Mouse (Mus musculus): ENCODE data around the gene Tekt4. TPM values are rescaled to one million over a fixed set of nuclear protein-coding genes. Genes with fewer than 3 reads are reported as not detected.

Tekt4 gene
- polyA plus RNA-seq, 1 experiment from 2014 or later = 0.06 TPM

DNA sequence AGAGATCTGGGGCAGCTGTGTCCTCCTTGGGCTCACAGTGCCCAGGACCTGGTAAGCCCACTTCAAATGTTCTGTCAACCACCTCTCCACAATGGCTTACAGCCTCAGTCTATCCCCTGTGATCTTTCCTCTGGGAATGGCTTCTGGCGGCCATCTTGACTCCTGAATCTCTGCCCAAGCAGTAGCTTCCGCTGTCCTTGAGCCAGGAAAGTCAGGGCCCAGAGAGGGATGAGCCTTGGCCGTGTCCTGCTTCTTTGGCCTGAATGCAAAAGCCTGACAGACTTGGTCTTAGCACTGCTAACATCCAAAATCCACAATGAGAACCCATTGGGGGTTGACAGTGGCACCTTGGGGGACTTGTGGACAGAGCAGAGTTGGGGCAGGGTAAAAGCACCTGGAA, 57.5 kb downstream of the Tekt4 start:
- H3K4me2 ChIP-seq (replicated peaks; ENCODE audit: low read depth) = no peak overlapping the region
- no peak overlapping the region for H3K4me3 ChIP-seq (ENCODE audit: low read depth, low read length)
- DNase-seq (ENCODE audit: low spot score) = no peak
- no peaks in the 10 kb centered on the region for H3K4me1 ChIP-seq (replicated peaks; ENCODE audit: control insufficient read depth, insufficient read depth)
- no peak for ATAC-seq (ENCODE audit: low FRiP score, low TSS enrichment)
- 59% methylated on average over 3 of the region's 3 CpGs for WGBS
- H3K27ac ChIP-seq (replicated peaks) = no peak overlapping the region
- TF ChIP-seq EP300 (optimal IDR thresholded peaks at IDR 0.05) (no peak), CTCF (IDR thresholded peaks at IDR 0.05; ENCODE audit: low read depth) (no peak)
- H3K27me3 ChIP-seq (ENCODE audit: control insufficient read depth, insufficient read depth, low read length) = no peaks in the 10 kb centered on the region
- H3K9ac ChIP-seq (ENCODE audit: low read length) = no peak overlapping the region
- no peaks in the 10 kb centered on the region for H3K9me3 ChIP-seq (ENCODE audit: control insufficient read depth, low read length)
- no peaks in the 10 kb centered on the region for H3K36me3 ChIP-seq (ENCODE audit: control insufficient read depth, insufficient read depth, low read length)

DNA sequence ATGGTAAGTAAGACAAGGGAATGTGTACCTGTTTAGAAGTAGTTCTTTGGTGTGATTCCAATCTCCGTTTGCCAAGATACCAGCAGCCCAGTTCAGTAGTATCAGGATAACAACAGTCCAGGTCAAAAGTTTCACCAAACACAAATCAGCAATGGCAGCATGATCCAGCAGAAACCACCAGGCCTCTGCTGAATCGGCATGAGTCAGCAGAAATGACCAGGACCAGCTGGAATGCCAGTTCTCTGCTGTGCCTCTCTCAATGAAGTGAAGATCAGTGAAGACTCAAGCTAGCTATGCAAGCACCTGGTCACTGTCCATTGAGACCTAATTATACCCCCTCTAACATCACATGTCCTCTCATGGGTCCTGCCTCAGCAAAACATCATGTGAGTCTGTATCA, 59.6 kb downstream of the Tekt4 start:
- no peaks in the 10 kb centered on the region for H3K27me3 ChIP-seq (ENCODE audit: control insufficient read depth, insufficient read depth, low read length)
- no peak overlapping the region for H3K4me3 ChIP-seq (ENCODE audit: low read depth, low read length)
- no peak overlapping the region for H3K4me2 ChIP-seq (replicated peaks; ENCODE audit: low read depth)
- DNase-seq (ENCODE audit: low spot score) = no peak
- H3K9ac ChIP-seq (ENCODE audit: low read length) = no peak overlapping the region
- H3K36me3 ChIP-seq (ENCODE audit: control insufficient read depth, insufficient read depth, low read length) = no peaks in the 10 kb centered on the region
- no peak for TF ChIP-seq EP300 (optimal IDR thresholded peaks at IDR 0.05)
- no peak for TF ChIP-seq CTCF (IDR thresholded peaks at IDR 0.05; ENCODE audit: low read depth)
- WGBS = 86% methylated on average over 2 of the region's 2 CpGs
- no peak overlapping the region for H3K27ac ChIP-seq (replicated peaks)
- H3K4me1 ChIP-seq (replicated peaks; ENCODE audit: control insufficient read depth, insufficient read depth) = no peaks in the 10 kb centered on the region
- H3K9me3 ChIP-seq (ENCODE audit: control insufficient read depth, low read length) = no peaks in the 10 kb centered on the region
- no peak for ATAC-seq (ENCODE audit: low FRiP score, low TSS enrichment)

DNA sequence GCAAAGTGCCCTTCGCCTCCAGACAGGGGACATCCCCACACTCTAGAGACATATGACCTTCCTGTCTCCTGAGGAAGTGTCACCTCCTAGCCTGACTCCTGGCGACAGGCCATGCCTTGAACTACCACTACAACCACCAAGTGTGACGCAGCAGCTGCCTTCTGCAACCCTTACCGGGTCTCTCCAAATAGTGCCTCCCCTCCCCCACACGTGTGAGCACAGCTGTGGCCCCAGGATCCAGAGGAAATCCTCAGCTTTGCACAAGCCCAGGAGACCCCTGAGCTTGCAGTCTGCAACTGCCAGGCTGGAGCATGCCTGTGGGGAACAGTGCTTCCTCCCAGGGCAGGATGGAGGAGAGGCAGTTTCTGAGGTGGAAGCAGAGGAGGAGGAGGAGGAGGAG, 61.9 kb downstream of the Tekt4 start:
- Histone ChIP-seq H3K36me3 (ENCODE audit: control insufficient read depth, insufficient read depth, low read length) (no peaks in the 10 kb centered on the region), H3K4me2 (replicated peaks; ENCODE audit: low read depth) (no peak overlapping the region), H3K27ac (replicated peaks) (no peak overlapping the region), H3K4me1 (replicated peaks; ENCODE audit: control insufficient read depth, insufficient read depth) (no peaks in the 10 kb centered on the region), H3K9me3 (ENCODE audit: control insufficient read depth, low read length) (no peaks in the 10 kb centered on the region), H3K4me3 (ENCODE audit: low read depth, low read length) (no peak overlapping the region), H3K27me3 (ENCODE audit: control insufficient read depth, insufficient read depth, low read length) (no peaks in the 10 kb centered on the region), H3K9ac (ENCODE audit: low read length) (no peak overlapping the region)
- 28% methylated on average over 5 of the region's 5 CpGs for WGBS
- TF ChIP-seq EP300 (optimal IDR thresholded peaks at IDR 0.05) (no peak), CTCF (IDR thresholded peaks at IDR 0.05; ENCODE audit: low read depth) (no peak)
- ATAC-seq (ENCODE audit: low FRiP score, low TSS enrichment) (no peak), DNase-seq (ENCODE audit: low spot score) (no peak)

DNA sequence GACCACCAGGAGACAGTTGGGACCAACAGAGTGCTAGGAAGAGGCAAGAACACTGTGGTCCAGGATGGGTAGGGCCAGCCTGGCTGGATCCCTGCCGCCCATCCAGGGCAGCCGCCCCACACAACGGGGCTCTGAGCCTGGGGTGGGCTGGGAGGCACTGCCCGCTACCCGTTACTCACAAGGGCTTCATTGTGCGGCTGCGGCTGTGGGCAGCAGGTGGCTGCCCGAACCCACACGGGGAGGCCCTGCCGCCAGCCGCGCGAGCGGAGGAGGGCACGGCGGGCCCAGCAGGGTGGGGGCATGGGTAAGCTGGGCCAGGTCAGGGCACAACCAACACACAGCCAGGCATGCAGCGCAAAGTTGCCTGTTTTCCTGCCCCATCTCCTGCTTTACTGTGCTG, 63.7 kb downstream of the Tekt4 start:
- H3K4me3 ChIP-seq (ENCODE audit: low read depth, low read length) = no peak overlapping the region
- ATAC-seq (ENCODE audit: low FRiP score, low TSS enrichment) (no peak; the same call in 1 of the 2 replicates), DNase-seq (ENCODE audit: low spot score) (peak; percentile 18)
- H3K4me2 ChIP-seq (replicated peaks; ENCODE audit: low read depth) = no peak overlapping the region
- no peak overlapping the region for H3K27ac ChIP-seq (replicated peaks)
- no peak overlapping the region for H3K9ac ChIP-seq (ENCODE audit: low read length)
- H3K9me3 ChIP-seq (ENCODE audit: control insufficient read depth, low read length) = no peaks in the 10 kb centered on the region
- H3K4me1 ChIP-seq (replicated peaks; ENCODE audit: control insufficient read depth, insufficient read depth) = no peaks in the 10 kb centered on the region
- H3K27me3 ChIP-seq (ENCODE audit: control insufficient read depth, insufficient read depth, low read length) = no peaks in the 10 kb centered on the region
- TF ChIP-seq CTCF (IDR thresholded peaks at IDR 0.05; ENCODE audit: low read depth) (no peak), EP300 (optimal IDR thresholded peaks at IDR 0.05) (no peak)
- 89% methylated on average over 17 of the region's 17 CpGs for WGBS
- no peaks in the 10 kb centered on the region for H3K36me3 ChIP-seq (ENCODE audit: control insufficient read depth, insufficient read depth, low read length)

DNA sequence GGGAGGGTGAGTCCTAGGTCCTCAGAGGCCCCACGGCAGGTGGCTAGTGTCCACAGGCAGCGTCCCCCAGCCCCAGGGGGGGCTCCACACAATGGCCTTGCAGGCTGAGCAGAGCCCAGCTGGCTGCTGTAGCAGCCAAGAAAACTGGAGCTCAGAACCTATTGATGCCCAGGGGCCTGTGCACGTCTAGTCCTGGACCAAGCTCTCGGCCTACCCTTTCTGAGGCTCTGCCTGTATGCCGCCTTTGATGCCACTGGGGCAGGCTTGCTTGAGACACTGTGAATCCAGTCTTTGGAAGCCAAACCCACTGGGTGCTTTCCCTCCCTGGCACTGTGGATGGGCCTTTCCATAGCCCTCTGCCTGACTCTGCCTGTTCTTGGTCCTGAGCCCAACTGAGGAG, 65.1 kb downstream of the Tekt4 start:
- Histone ChIP-seq H3K36me3 (ENCODE audit: control insufficient read depth, insufficient read depth, low read length) (no peaks in the 10 kb centered on the region), H3K4me1 (replicated peaks; ENCODE audit: control insufficient read depth, insufficient read depth) (no peaks in the 10 kb centered on the region), H3K4me3 (ENCODE audit: low read depth, low read length) (no peak overlapping the region), H3K9me3 (ENCODE audit: control insufficient read depth, low read length) (no peaks in the 10 kb centered on the region), H3K27ac (replicated peaks) (no peak overlapping the region), H3K4me2 (replicated peaks; ENCODE audit: low read depth) (no peak overlapping the region), H3K9ac (ENCODE audit: low read length) (no peak overlapping the region), H3K27me3 (ENCODE audit: control insufficient read depth, insufficient read depth, low read length) (no peaks in the 10 kb centered on the region)
- WGBS = 74% methylated on average over 5 of the region's 5 CpGs
- ATAC-seq (ENCODE audit: low FRiP score, low TSS enrichment) = no peak
- TF ChIP-seq EP300 (optimal IDR thresholded peaks at IDR 0.05) = no peak
- TF ChIP-seq CTCF (IDR thresholded peaks at IDR 0.05; ENCODE audit: low read depth) = no peak
- no peak for DNase-seq (ENCODE audit: low spot score)

- no peak for DNase-seq (ENCODE audit: low spot score)
- ATAC-seq (ENCODE audit: low FRiP score, low TSS enrichment) = no peak
These were observed 66.1 kb downstream of the Tekt4 start for GRCm38 (mm10) chr17:25520492-25520891.

More at GRCm38 (mm10) chr17:25520492-25520891, 66.1 kb downstream of the Tekt4 start:
- Histone ChIP-seq H3K4me2 (replicated peaks; ENCODE audit: low read depth) (no peak overlapping the region), H3K4me1 (replicated peaks; ENCODE audit: control insufficient read depth, insufficient read depth) (no peaks in the 10 kb centered on the region), H3K27ac (replicated peaks) (no peak overlapping the region), H3K4me3 (ENCODE audit: low read depth, low read length) (no peak overlapping the region), H3K36me3 (ENCODE audit: control insufficient read depth, insufficient read depth, low read length) (no peaks in the 10 kb centered on the region), H3K27me3 (ENCODE audit: control insufficient read depth, insufficient read depth, low read length) (no peaks in the 10 kb centered on the region), H3K9me3 (ENCODE audit: control insufficient read depth, low read length) (no peaks in the 10 kb centered on the region), H3K9ac (ENCODE audit: low read length) (no peak overlapping the region)
- TF ChIP-seq CTCF (IDR thresholded peaks at IDR 0.05; ENCODE audit: low read depth) = no peak
- no peak for TF ChIP-seq EP300 (optimal IDR thresholded peaks at IDR 0.05)
- WGBS = 36% methylated on average over 9 of the region's 9 CpGs

All from stomach, postnatal 0 days (tissue).